Mouse (Mus musculus): Measurements from ENCODE around the gene Rap1gap2. TPM values are rescaled to one million over a fixed set of nuclear protein-coding genes. Genes with fewer than 3 reads are reported as not detected.
A peak's percentile ranks its signal among the peaks of the same experiment; 100 is the strongest.

Rap1gap2 gene
- polyA plus RNA-seq, 1 experiment from 2014 or later: 0.35 TPM

DNA sequence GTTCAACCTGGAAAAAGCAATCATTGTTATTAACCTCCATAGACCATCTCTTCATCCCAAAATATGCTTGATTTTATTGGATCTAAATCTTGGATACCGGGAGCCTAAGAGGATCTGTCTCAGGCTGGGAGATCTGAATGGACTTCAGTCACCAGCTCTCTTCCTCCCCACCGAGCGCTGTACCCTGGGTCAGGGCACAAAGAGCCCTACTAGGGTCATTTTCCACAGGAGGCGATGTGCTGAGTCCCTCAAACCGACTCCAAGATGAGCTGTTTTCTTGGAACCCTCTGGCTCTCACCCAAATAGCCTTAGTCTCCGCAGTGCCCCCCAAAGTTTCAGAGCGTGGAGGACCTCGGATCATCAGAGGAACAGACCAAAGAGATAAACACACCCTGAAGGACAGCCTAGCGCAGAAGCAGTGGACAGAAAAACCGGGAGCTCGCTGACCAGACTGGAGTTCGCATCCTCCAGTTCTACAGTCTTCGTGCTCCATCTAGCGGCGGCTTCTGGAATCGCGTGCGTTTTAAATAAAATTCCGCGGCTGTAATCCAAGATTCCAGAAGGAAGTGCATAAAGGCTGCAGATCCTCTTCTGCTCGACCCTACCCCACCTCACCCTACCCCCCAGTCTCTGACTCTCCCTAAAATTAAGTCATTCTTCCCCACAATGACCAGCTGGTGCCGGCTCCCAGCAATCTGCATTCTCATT, 239.2 kb downstream of the Rap1gap2 start:
- Histone ChIP-seq H3K36me3 (ENCODE audit: control insufficient read depth, insufficient read depth, low read length) (no peaks in the 10 kb centered on the region), H3K9me3 (ENCODE audit: control insufficient read depth, low read length) (no peaks in the 10 kb centered on the region), H3K4me1 (ENCODE audit: control insufficient read depth, insufficient read depth, low read length) (no peaks in the 10 kb centered on the region), H3K4me3 (ENCODE audit: low read depth, low read length) (no peak overlapping the region), H3K9ac (ENCODE audit: low read length) (no peak overlapping the region), H3K27me3 (ENCODE audit: control insufficient read depth, insufficient read depth, low read length) (no peaks in the 10 kb centered on the region), H3K27ac (replicated peaks; ENCODE audit: low read depth, low read length) (no peak overlapping the region), H3K4me2 (ENCODE audit: low read depth, severe bottlenecking) (no peak overlapping the region)
- ATAC-seq (ENCODE audit: insufficient number of reproducible peaks, low FRiP score, low TSS enrichment, low read depth) (no peak), DNase-seq (ENCODE audit: low spot score) (peak; percentile 90)
- WGBS: 15% methylated on average over 22 of the region's 22 CpGs

DNA sequence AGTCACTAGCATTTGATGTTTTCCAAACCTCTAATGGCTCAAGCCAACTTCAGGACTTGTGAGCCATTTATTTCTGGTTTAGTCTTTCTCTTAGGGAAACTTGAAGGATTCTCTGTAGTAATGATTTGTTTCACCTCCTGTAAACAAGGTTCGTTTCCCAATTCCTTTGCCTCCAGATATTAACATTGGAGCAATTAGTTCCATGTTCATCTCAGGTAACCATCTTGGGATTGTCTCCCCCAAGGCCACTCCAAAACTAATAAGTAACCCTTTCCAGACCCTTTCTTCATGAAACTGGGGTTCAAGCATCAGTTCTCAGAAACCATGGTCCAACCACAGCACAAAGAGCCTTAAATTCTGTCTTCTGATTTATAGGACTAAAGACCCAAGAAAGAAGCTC, 248.9 kb downstream of the Rap1gap2 start, which contains the start of gene Olfr412:
Gene Olfr412 (plus strand): TSS at position 301 of the 400 bp plus-strand sequence.
- Histone ChIP-seq H3K9ac (ENCODE audit: low read length) (no peak within 1 kb of the TSS), H3K4me3 (ENCODE audit: low read depth, low read length) (no peak within 1 kb of the TSS), H3K9me3 (ENCODE audit: control insufficient read depth, low read length) (no peaks in the 10 kb centered on the region), H3K27me3 (ENCODE audit: control insufficient read depth, insufficient read depth, low read length) (no peaks in the 10 kb centered on the region), H3K36me3 (ENCODE audit: control insufficient read depth, insufficient read depth, low read length) (no peaks in the 10 kb centered on the region), H3K4me2 (ENCODE audit: low read depth, severe bottlenecking) (no peak within 1 kb of the TSS), H3K27ac (replicated peaks; ENCODE audit: low read depth, low read length) (no peak within 1 kb of the TSS), H3K4me1 (ENCODE audit: control insufficient read depth, insufficient read depth, low read length) (no peaks in the 10 kb centered on the region)
- WGBS: 74% methylated on average over 1 of the region's 1 CpGs
- ATAC-seq (ENCODE audit: insufficient number of reproducible peaks, low FRiP score, low TSS enrichment, low read depth): no peak
- no peak for DNase-seq (ENCODE audit: low spot score)

DNA sequence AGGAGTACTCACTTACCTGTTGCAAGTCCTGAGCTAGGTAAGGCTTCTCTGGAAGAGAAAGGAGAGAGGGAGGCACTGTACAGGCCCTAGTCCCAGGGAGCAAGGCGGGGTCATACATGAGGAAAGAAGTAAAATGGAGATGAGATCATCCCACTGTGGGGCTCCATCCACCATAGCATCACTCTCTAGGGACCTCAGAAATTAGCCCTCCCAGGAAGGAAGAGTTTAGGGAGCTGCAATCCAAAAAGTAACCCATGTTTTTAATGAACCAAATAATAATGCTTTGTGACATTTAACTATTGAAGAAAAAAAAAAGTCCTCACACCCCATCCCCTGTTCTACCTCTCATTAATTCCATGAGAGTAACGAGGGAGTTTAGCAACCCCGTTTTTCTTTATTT, 258.2 kb downstream of the Rap1gap2 start, which contains the start of gene Olfr411:
Gene Olfr411 (minus strand): TSS at position 101 of the 400 bp plus-strand sequence.
- Histone ChIP-seq H3K4me2 (ENCODE audit: low read depth, severe bottlenecking) (no peak within 1 kb of the TSS), H3K4me3 (ENCODE audit: low read depth, low read length) (no peak within 1 kb of the TSS), H3K27ac (replicated peaks; ENCODE audit: low read depth, low read length) (no peak within 1 kb of the TSS), H3K4me1 (ENCODE audit: control insufficient read depth, insufficient read depth, low read length) (no peaks in the 10 kb centered on the region), H3K27me3 (ENCODE audit: control insufficient read depth, insufficient read depth, low read length) (no peaks in the 10 kb centered on the region), H3K9me3 (ENCODE audit: control insufficient read depth, low read length) (no peaks in the 10 kb centered on the region), H3K9ac (ENCODE audit: low read length) (no peak within 1 kb of the TSS), H3K36me3 (ENCODE audit: control insufficient read depth, insufficient read depth, low read length) (no peaks in the 10 kb centered on the region)
- WGBS: 89% methylated on average over 3 of the region's 3 CpGs
- ATAC-seq (ENCODE audit: insufficient number of reproducible peaks, low FRiP score, low TSS enrichment, low read depth) (no peak), DNase-seq (ENCODE audit: low spot score) (no peak)

- no peaks in the 10 kb centered on the region for H3K4me1 ChIP-seq (ENCODE audit: control insufficient read depth, insufficient read depth, low read length)
- no peak within 1 kb of the TSS for H3K4me3 ChIP-seq (ENCODE audit: low read depth, low read length)
- no peak within 1 kb of the TSS for H3K4me2 ChIP-seq (ENCODE audit: low read depth, severe bottlenecking)
- H3K9me3 ChIP-seq (ENCODE audit: control insufficient read depth, low read length): no peaks in the 10 kb centered on the region
- H3K9ac ChIP-seq (ENCODE audit: low read length): no peak within 1 kb of the TSS
- ATAC-seq (ENCODE audit: insufficient number of reproducible peaks, low FRiP score, low TSS enrichment, low read depth) (no peak), DNase-seq (ENCODE audit: low spot score) (no peak)
- 84% methylated on average over 6 of the region's 6 CpGs for WGBS
- H3K27ac ChIP-seq (replicated peaks; ENCODE audit: low read depth, low read length): no peak within 1 kb of the TSS
- no peaks in the 10 kb centered on the region for H3K36me3 ChIP-seq (ENCODE audit: control insufficient read depth, insufficient read depth, low read length)
- H3K27me3 ChIP-seq (ENCODE audit: control insufficient read depth, insufficient read depth, low read length): no peaks in the 10 kb centered on the region
Observed at GRCm38 (mm10) chr11:74337931-74338330, 272.8 kb downstream of the Rap1gap2 start, which contains the start of gene Olfr410. Gene Olfr410, minus strand, starts transcription at chr11:74338031.

Other genes with a start within 250 kb of the Rap1gap2 start
- gene Olfr412, start 248.8 kb downstream of the Rap1gap2 start, polyA plus RNA-seq (2014; fragmentation: Nextera tagmentation; extraction: Ambion mirVana): not detected in 2 replicates
- gene Ccdc92b, start 8.7 kb upstream of the Rap1gap2 start, polyA plus RNA-seq (2014; fragmentation: Nextera tagmentation; extraction: Ambion mirVana): 0.67 and 0.85 TPM in 2 replicates
- gene Cluh, start 38.6 kb upstream of the Rap1gap2 start, polyA plus RNA-seq (2014; fragmentation: Nextera tagmentation; extraction: Ambion mirVana): 14.0 and 16.0 TPM in 2 replicates
- 77.5 and 83.3 TPM in 2 replicates for gene Pafah1b1, start 113.8 kb upstream of the Rap1gap2 start, polyA plus RNA-seq (2014; fragmentation: Nextera tagmentation; extraction: Ambion mirVana)
- 51.6 and 54.7 TPM in 2 replicates for gene Mettl16, start 159.9 kb upstream of the Rap1gap2 start, polyA plus RNA-seq (2014; fragmentation: Nextera tagmentation; extraction: Ambion mirVana)
- 5.1 and 5.5 TPM in 2 replicates for gene Mnt, start 220.0 kb upstream of the Rap1gap2 start, polyA plus RNA-seq (2014; fragmentation: Nextera tagmentation; extraction: Ambion mirVana)